Mouse (Mus musculus): ENCODE data around the gene Pcsk7.

DNA sequence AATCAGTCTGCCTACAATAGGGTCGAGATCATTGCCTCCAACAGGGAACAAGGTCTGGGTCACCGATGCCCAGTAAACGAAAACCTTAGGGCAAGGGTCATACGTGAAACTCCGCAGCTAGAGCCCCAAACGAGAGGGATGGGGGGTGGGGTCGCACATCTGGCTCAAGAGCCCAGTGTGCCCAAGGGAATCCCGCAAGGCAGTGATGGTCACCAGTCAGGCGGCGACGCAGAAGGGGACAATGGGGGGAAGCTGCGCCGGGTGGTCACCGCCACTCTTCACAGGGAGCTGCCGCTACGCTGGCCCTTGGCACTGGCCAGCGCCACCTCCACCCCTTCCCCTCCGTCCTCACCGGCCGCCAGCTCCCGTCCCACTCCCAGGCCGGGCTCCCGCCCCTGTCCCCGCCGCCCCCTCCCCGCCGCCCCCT lies 473 bp upstream of the Pcsk7 start:
- TF ChIP-seq POLR2A (IDR thresholded peaks at IDR 0.05; ENCODE audit: borderline replicate concordance, extremely low read depth, insufficient read depth, insufficient read length, poor library complexity, severe bottlenecking): no peak
- TF ChIP-seq CTCF (IDR thresholded peaks at IDR 0.05; ENCODE audit: borderline replicate concordance, extremely low read depth, insufficient read depth, insufficient read length): no peak

Measured in brain, embryonic 14.5 days (tissue).